8 mouse cellular contexts compared by ENCODE assay signal in genomic region chr16:13159927-13160644, GRCm38 (mm10). TPM values are rescaled to one million over a fixed set of nuclear protein-coding genes. Genes with fewer than 3 reads are reported as not detected.
DNase-seq lines count a peak whose midpoint lies in the region; ATAC-seq and TF ChIP-seq lines count a peak whose summit lies in the region.

No protein-coding gene starts in this region.

- H3K4me3 ChIP-seq in embryonic facial prominence, embryonic 14.5 days (ENCODE audit: low read depth, low read length), result peak overlapping the region; percentile 35
- peak overlapping the region; percentile 31 for H3K4me3 ChIP-seq in limb, embryonic 14.5 days (replicated peaks; ENCODE audit: low read length)
- peak overlapping the region; percentile 32 for H3K4me3 ChIP-seq in midbrain, postnatal 0 days (ENCODE audit: low read depth, low read length)

- H3K9ac ChIP-seq in embryonic facial prominence, embryonic 14.5 days (ENCODE audit: low read depth, low read length), result peak overlapping the region; percentile 57; the same call in 1 of the 2 replicates
- H3K9ac ChIP-seq in limb, embryonic 14.5 days (ENCODE audit: low read depth, low read length, severe bottlenecking), result peak overlapping the region; percentile 43
- H3K9ac ChIP-seq in midbrain, postnatal 0 days (replicated peaks; ENCODE audit: low read length, poor library complexity, severe bottlenecking), result peak overlapping the region; percentile 24; the same call in 1 of the 2 replicates

- H3K27me3 ChIP-seq in embryonic facial prominence, embryonic 14.5 days (replicated peaks; ENCODE audit: control insufficient read depth, insufficient read depth, low read length), result no peaks in the 10 kb centered on the region
- H3K27me3 ChIP-seq in limb, embryonic 14.5 days (ENCODE audit: control insufficient read depth, insufficient read depth, low read length), result no peaks in the 10 kb centered on the region
- no peaks in the 10 kb centered on the region for H3K27me3 ChIP-seq in midbrain, postnatal 0 days (ENCODE audit: insufficient read depth, low read length)

- ATAC-seq in embryonic facial prominence, embryonic 14.5 days (ENCODE audit: low read depth), result peak; percentile 98
- ATAC-seq in limb, embryonic 14.5 days (ENCODE audit: low FRiP score, low read depth), result peak; percentile 96
- ATAC-seq in midbrain, postnatal 0 days (ENCODE audit: low FRiP score), result peak; percentile 95

- H3K4me1 ChIP-seq in embryonic facial prominence, embryonic 14.5 days (ENCODE audit: control insufficient read depth, insufficient read depth, low read length), result 0 out of 2 replicates have a peak, but pooled peaks cover 5% of the 10 kb centered on the region
- H3K4me1 ChIP-seq in limb, embryonic 14.5 days (ENCODE audit: control insufficient read depth, insufficient read depth, low read length), result no peaks in the 10 kb centered on the region; the same call in 1 of the 2 replicates
- H3K4me1 ChIP-seq in midbrain, postnatal 0 days (ENCODE audit: insufficient read depth, low read length), result peaks cover 5% of the 10 kb centered on the region; the same call in 1 of the 2 replicates

- H3K27ac ChIP-seq in embryonic facial prominence, embryonic 14.5 days (replicated peaks; ENCODE audit: low read depth, low read length), result no peak overlapping the region
- H3K27ac ChIP-seq in limb, embryonic 14.5 days (replicated peaks; ENCODE audit: low read depth, low read length), result no peak overlapping the region
- H3K27ac ChIP-seq in midbrain, postnatal 0 days (ENCODE audit: low read depth, low read length), result no peak overlapping the region

- TF ChIP-seq CTCF in midbrain, postnatal 0 days (IDR thresholded peaks at IDR 0.05), result peak; percentile 97

- WGBS in embryonic facial prominence, embryonic 14.5 days, result 5% methylated on average over 29 of the region's 29 CpGs
- WGBS in limb, embryonic 14.5 days, result 6% methylated on average over 29 of the region's 29 CpGs
- WGBS in midbrain, postnatal 0 days, result 4% methylated on average over 29 of the region's 29 CpGs

- no peaks in the 10 kb centered on the region for H3K36me3 ChIP-seq in embryonic facial prominence, embryonic 14.5 days (ENCODE audit: control insufficient read depth, insufficient read depth, low read length)
- H3K36me3 ChIP-seq in limb, embryonic 14.5 days (ENCODE audit: control insufficient read depth, insufficient read depth, low read length), result no peaks in the 10 kb centered on the region
- H3K36me3 ChIP-seq in midbrain, postnatal 0 days (ENCODE audit: insufficient read depth, low read length), result no peaks in the 10 kb centered on the region

- peak; percentile 98 for DNase-seq in 3134 (ENCODE audit: extremely low read depth, insufficient read length, low spot score)
- DNase-seq in adrenal gland, postnatal 36 days, result peak; percentile 92 to 93
- DNase-seq in embryonic facial prominence, embryonic 14.5 days (ENCODE audit: low spot score), result peak; percentile 97
- DNase-seq in heart, adult 8-10 months (ENCODE audit: low spot score), result peak; percentile 93
- peak; percentile 93 for DNase-seq in kidney, adult 9 months
- DNase-seq in limb, embryonic 14.5 days (ENCODE audit: low spot score), result peak; percentile 94
- DNase-seq in midbrain, postnatal 0 days (ENCODE audit: low spot score), result peak; percentile 96
- peak; percentile 71 to 79 for DNase-seq in spleen, postnatal 14 days (ENCODE audit: low spot score in 2 of 2)

- no peak for TF ChIP-seq POLR2A in limb, embryonic 14.5 days (IDR thresholded peaks at IDR 0.05; ENCODE audit: borderline replicate concordance, extremely low read depth, insufficient read depth, insufficient read length)

- peaks cover 4% of the 10 kb centered on the region; the same call in 1 of the 2 replicates for H3K9me3 ChIP-seq in embryonic facial prominence, embryonic 14.5 days (ENCODE audit: control insufficient read depth, low read length)
- H3K9me3 ChIP-seq in limb, embryonic 14.5 days (ENCODE audit: control insufficient read depth, low read length), result no peaks in the 10 kb centered on the region
- H3K9me3 ChIP-seq in midbrain, postnatal 0 days (ENCODE audit: low read length), result no peaks in the 10 kb centered on the region

- peak overlapping the region; percentile 64 for H3K4me2 ChIP-seq in embryonic facial prominence, embryonic 14.5 days (ENCODE audit: low read depth, low read length)
- peak overlapping the region; percentile 60 for H3K4me2 ChIP-seq in limb, embryonic 14.5 days (replicated peaks; ENCODE audit: low read depth, low read length, severe bottlenecking)
- peak overlapping the region; percentile 46 for H3K4me2 ChIP-seq in midbrain, postnatal 0 days (ENCODE audit: low read depth, low read length, poor library complexity, severe bottlenecking)

RNA-seq across cellular contexts. Expression of gene Ercc4, which starts 50.6 kb away (rescaled TPM):
- 10 to 100 TPM; 15.1 to 16.3 TPM for total RNA-seq in adrenal gland, postnatal 36 days (2021)
- polyA plus RNA-seq in embryonic facial prominence, embryonic 14.5 days (2014; fragmentation: Nextera tagmentation; extraction: Ambion mirVana), result 11.8 and 13.3 TPM in 2 replicates
- 10 to 100 TPM in 1 of 4 experiments, 1 to 10 TPM in 3; 6.8 to 10.1 (median 8.1) TPM for total RNA-seq in heart, adult 8-10 months (2022)
- polyA plus RNA-seq in limb, embryonic 14.5 days (2012; rRNA removed), result 15.0 and 18.0 TPM in 2 replicates
- polyA plus RNA-seq in limb, embryonic 14.5 days (2014; fragmentation: Nextera tagmentation; extraction: Ambion mirVana), result 14.1 and 14.8 TPM in 2 replicates
- total RNA-seq in midbrain, postnatal 0 days (2014; rRNA removed), result 23.4 and 24.8 TPM in 2 replicates
- 14.3 and 15.3 TPM in 2 replicates for polyA plus RNA-seq in midbrain, postnatal 0 days (2015; fragmentation: Nextera tagmentation; extraction: Ambion mirVana)
